Mouse (Mus musculus) hindbrain, postnatal 0 days (tissue): ENCODE data around the gene Tcirg1. TPM values are rescaled to one million over a fixed set of nuclear protein-coding genes. Genes with fewer than 3 reads are reported as not detected.

Experiments used
- ATAC-seq: fragments of 200-750 bp; cut with Nextera tagmentation; 2 replicates; pipeline ENCODE4 v1.8.0; 2017; ENCODE audit warnings: mild to moderate bottlenecking, moderate TSS enrichment, moderate library complexity
- DNase-seq: peaks from one replicate; pipeline ENCODE4 v3.0.0-alpha.2; 2015; ENCODE audit warnings: low spot score
- H3K27ac ChIP-seq: fragments of 300-500 bp; sonication (generic); 2 replicates; pipeline ENCODE4 v1.5.1; 2014; ENCODE audit warnings: mild to moderate bottlenecking
- H3K27me3 ChIP-seq: fragments of 300-500 bp; sonication (generic); 2 replicates; pipeline ENCODE4 v1.6.1; 2014; ENCODE audit warnings: low read length, mixed read lengths; ENCODE audit not compliant: insufficient read depth
- H3K36me3 ChIP-seq: fragments of 300-500 bp; sonication (generic); 2 replicates; pipeline ENCODE4 v1.6.1; 2014; ENCODE audit warnings: low read length, mixed read lengths; ENCODE audit not compliant: insufficient read depth
- H3K4me1 ChIP-seq: fragments of 300-500 bp; sonication (generic); 2 replicates; pipeline ENCODE4 v1.6.1; 2014; ENCODE audit warnings: antibody characterized with exemption, low read length, mixed read lengths; ENCODE audit not compliant: insufficient read depth
- H3K4me2 ChIP-seq: fragments of 300-500 bp; sonication (generic); 2 replicates; pipeline ENCODE4 v1.6.1; 2014; ENCODE audit warnings: low read depth, mild to moderate bottlenecking, low read length, moderate library complexity, mixed read lengths
- H3K4me3 ChIP-seq: fragments of 300-500 bp; sonication (generic); 2 replicates; pipeline ENCODE4 v1.5.1; 2014; ENCODE audit warnings: low read length
- H3K9ac ChIP-seq: fragments of 300-500 bp; sonication (generic); replicated peaks from 2 replicates; pipeline ENCODE4 v1.6.1; 2014; ENCODE audit warnings: mild to moderate bottlenecking, low read length, moderate library complexity, mixed read lengths
- H3K9me3 ChIP-seq: fragments of 300-500 bp; sonication (generic); 2 replicates; pipeline ENCODE4 v1.6.1; 2016; ENCODE audit warnings: low read length, mixed read lengths
- CTCF ChIP-seq: IDR thresholded peaks from 2 replicates; pipeline ENCODE4 v1.5.1; 2016; ENCODE audit warnings: antibody characterized with exemption, control low read depth, low read depth
- WGBS: fragments of 180-500 bp; shearing (Covaris S2); extraction: QIAGEN DNeasy Blood & Tissue Kit; methylation state at CpG from one replicate; pipeline ENCODE4 v1.1.7; 2014; 5-methylcytosine and 5-hydroxymethylcytosine counted together
- polyA plus RNA-seq: library from polyadenylated mRNA; unstranded; fragments of >200 nt; fragmentation: Nextera tagmentation; extraction: Ambion mirVana; gene quantifications from 2 replicates; pipeline ENCODE4 v1.2.1, GENCODE M21; 2015
- total RNA-seq: library from RNA; depleted of rRNA; stranded (reverse); fragments of >200 nt; gene quantifications from 2 replicates; pipeline ENCODE4 v1.2.3, GENCODE M21; 2014

Tcirg1 gene
- total and polyA plus RNA-seq, 2 experiments from 2014 or later, result 17.3 to 44.0 TPM

DNA sequence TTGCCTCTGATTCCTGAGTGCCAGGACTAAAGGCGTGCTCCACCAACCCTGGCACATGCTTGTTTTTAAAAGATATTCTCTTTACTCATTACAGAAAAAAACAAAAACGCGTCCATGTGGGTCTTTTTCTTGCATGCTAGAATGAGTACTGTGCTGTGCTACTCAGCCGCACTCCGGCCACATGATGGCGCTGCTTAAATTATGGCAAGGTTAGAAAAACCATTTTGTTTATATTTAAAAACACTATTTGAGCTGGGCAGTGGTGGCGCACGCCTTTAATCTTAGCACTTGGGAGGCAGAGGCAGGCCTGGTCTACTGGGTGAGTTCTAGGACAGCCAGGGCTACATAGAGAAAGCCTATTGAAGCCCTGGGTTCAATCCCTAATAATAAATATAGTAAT lies 16.8 kb downstream of the Tcirg1 start:
- H3K4me1 ChIP-seq, result no peaks in the 10 kb centered on the region
- DNase-seq (peak; percentile 49), ATAC-seq (no peak)
- no peaks in the 10 kb centered on the region for H3K9me3 ChIP-seq
- H3K4me2 ChIP-seq, result no peak overlapping the region
- no peaks in the 10 kb centered on the region for H3K27me3 ChIP-seq
- peaks cover 52% of the 10 kb centered on the region for H3K36me3 ChIP-seq
- H3K27ac ChIP-seq, result no peak overlapping the region
- no peak overlapping the region for H3K9ac ChIP-seq
- WGBS, result 83% methylated on average over 8 of the region's 8 CpGs
- H3K4me3 ChIP-seq, result no peak overlapping the region
- TF ChIP-seq CTCF, result peak; percentile 58

DNA sequence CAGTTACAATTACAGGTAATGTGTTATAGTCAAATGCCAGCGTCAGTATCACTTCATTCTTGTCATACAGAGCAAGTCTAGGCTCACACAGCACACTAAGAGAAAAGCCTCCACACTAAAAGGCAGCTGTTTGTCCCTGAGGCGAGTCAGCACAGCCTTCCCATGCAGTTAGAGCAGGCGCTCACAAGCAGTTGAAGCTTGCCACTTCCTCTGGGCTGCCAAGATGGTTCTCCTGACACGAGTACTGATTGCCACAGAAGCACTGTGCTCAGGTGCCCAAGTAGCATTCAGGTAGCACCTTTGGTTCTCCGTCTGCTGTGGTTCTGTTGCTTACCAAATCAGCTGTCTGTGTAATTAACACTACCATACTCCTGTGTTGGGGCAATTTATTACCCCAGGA lies 17.8 kb downstream of the Tcirg1 start:
- peaks cover 52% of the 10 kb centered on the region for H3K36me3 ChIP-seq
- H3K9me3 ChIP-seq, result no peaks in the 10 kb centered on the region
- H3K9ac ChIP-seq, result no peak overlapping the region
- DNase-seq, result no peak
- no peak overlapping the region for H3K4me2 ChIP-seq
- WGBS, result 87% methylated on average over 5 of the region's 5 CpGs
- H3K27ac ChIP-seq, result no peak overlapping the region
- no peaks in the 10 kb centered on the region for H3K27me3 ChIP-seq
- no peak overlapping the region for H3K4me3 ChIP-seq
- TF ChIP-seq CTCF, result no peak
- ATAC-seq, result no peak
- no peaks in the 10 kb centered on the region for H3K4me1 ChIP-seq

DNA sequence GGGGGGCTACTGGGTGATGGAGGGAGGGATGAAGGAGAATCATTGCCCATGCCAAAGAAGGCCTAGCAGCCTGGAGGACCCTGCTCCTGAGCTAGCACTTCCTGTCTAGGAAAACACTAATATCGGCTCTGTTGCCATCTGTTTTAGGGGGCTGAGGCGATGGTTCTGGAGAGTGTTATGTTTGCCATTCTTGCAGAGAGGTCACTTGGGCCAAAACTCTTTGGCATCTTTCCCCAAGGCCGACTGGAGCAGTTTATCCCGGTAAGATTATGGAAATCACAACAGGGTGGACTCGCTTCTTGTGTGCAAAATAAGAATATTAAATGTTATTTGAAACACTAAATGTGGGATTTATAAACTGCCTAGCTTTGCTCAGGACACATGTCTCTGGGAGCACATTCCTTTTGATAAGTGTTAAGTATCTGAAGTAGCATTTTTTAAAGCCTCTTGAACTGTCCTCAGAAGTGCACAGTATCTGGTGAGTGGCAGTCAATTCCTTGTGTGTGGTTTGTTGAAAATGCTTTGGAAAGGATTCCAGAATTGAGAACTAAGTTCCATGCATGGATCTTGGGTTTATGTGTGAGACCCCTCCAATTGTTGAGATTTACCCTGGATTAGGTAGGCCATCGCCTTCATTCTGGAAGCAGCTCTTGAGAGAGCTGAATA lies 22.5 kb downstream of the Tcirg1 start:
- Histone ChIP-seq H3K27ac (no peak overlapping the region), H3K4me2 (no peak overlapping the region), H3K27me3 (no peaks in the 10 kb centered on the region), H3K4me3 (no peak overlapping the region), H3K4me1 (no peaks in the 10 kb centered on the region), H3K36me3 (peaks cover 19% of the 10 kb centered on the region), H3K9me3 (no peaks in the 10 kb centered on the region), H3K9ac (no peak overlapping the region)
- 60% methylated on average over 6 of the region's 6 CpGs for WGBS
- no peak for ATAC-seq
- no peak for TF ChIP-seq CTCF
- DNase-seq, result no peak

DNA sequence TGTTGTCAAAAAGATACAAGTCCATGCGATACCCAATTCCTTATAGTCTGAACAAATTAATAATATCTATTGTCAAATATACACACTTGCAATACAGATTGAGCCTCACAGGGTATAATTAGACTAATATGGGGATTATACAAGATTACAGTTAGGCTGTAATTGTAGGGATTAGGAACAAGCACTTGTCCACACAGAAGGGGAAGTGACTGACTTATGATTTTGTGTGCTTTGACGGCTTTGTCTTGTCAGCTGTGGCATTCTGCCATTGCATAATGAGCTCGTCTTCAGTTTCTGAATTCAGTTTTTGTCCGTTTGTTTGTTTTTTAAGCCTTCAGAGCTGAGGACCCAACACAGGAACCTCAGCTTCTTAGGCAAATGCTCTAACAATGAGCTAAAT lies 24.7 kb downstream of the Tcirg1 start:
- Histone ChIP-seq H3K27me3 (no peaks in the 10 kb centered on the region), H3K9me3 (no peaks in the 10 kb centered on the region), H3K36me3 (peaks cover 8% of the 10 kb centered on the region), H3K27ac (no peak overlapping the region), H3K4me1 (no peaks in the 10 kb centered on the region), H3K4me3 (no peak overlapping the region), H3K4me2 (no peak overlapping the region), H3K9ac (no peak overlapping the region)
- DNase-seq, result no peak
- TF ChIP-seq CTCF, result no peak
- WGBS, result 61% methylated on average over 4 of the region's 4 CpGs
- ATAC-seq, result no peak

DNA sequence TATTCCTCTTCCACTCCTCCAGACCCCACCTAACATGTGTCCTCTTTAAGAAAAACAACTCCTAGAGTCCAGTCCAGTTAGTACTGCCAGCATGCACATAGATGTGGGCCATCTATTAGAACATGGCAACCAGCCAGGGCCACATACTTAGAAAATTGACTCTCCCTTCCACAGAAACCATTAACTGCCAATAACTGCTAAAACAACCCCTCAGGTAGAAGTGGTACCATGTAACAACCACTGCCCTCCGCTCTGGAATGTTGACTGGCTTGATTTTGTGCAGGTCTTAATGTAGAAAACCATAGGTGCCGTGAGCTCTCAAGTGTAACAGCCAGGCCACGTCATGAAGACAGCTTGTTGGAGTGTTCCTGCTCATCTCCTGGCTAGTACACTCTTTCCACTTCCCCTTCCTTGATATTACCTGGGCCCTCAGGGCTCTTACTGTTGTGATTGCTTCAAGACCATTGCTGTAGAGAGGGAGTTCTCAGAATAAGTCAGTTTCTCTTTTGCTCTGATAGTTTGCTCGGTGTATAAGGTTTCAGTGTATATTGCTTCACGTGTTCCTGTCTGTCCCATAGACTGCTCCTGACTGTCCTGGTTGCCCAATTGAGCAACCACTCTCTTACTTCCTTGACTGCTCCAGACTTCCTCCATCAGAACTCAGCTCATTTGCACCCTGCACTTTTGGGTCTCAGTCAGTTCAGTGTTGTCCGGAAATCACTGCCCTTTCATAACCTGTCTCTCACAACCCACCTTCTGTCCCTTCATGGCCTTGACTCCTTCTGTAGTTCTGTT lies 26.7 kb downstream of the Tcirg1 start:
- Histone ChIP-seq H3K9me3 (no peaks in the 10 kb centered on the region), H3K4me1 (no peaks in the 10 kb centered on the region), H3K4me2 (no peak overlapping the region), H3K36me3 (no peaks in the 10 kb centered on the region), H3K27ac (no peak overlapping the region), H3K27me3 (no peaks in the 10 kb centered on the region), H3K4me3 (no peak overlapping the region), H3K9ac (no peak overlapping the region)
- ATAC-seq, result no peak
- DNase-seq, result no peak
- no peak for TF ChIP-seq CTCF
- 90% methylated on average over 6 of the region's 6 CpGs for WGBS

DNA sequence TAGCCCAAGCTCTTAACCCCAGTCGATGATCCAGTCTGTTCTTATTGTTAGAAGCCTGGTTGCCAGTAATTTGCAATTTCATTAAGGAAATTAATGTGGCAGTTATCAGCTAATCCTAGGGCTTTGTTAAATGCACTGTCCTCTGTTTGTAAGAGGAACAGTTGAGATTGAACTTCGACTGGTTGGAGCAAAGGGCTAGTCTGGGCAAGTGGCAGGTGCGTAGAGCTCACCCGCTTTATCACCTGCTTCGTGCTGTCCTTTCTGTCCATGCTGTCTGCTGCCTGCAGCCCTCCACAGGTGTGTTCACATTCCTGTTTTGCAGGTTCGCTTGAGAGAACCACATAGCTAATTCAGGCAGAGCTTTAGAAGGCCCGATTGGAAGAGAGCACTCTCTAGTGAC lies 31.9 kb downstream of the Tcirg1 start:
- DNase-seq (no peak), ATAC-seq (no peak)
- no peak overlapping the region for H3K4me2 ChIP-seq
- no peak overlapping the region for H3K9ac ChIP-seq
- 85% methylated on average over 7 of the region's 7 CpGs for WGBS
- no peak for TF ChIP-seq CTCF
- H3K27ac ChIP-seq, result no peak overlapping the region
- H3K36me3 ChIP-seq, result no peaks in the 10 kb centered on the region
- H3K4me3 ChIP-seq, result no peak overlapping the region
- H3K4me1 ChIP-seq, result no peaks in the 10 kb centered on the region
- no peaks in the 10 kb centered on the region for H3K9me3 ChIP-seq
- H3K27me3 ChIP-seq, result no peaks in the 10 kb centered on the region

DNA sequence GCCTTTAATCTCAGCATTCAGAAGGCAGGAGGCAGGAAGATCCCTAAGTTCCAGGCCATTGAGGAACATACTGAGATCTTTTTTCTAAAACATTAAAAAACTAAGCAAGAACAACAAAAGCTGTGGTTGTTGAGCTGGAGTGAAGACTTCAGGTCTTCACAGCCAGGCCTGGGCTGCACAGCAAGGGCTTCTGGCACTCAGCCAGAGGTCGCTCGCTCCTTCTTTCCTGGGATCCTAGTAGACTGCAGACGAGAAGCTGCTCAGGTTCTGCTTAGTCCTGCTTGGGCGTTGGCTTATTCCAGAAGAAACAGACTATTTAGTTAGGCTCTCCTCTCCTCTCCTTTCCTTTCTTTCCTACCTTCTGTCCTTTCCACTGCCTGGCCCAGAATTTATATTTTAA lies 34.6 kb downstream of the Tcirg1 start:
- WGBS, result 42% methylated on average over 4 of the region's 4 CpGs
- H3K9me3 ChIP-seq, result no peaks in the 10 kb centered on the region
- H3K4me2 ChIP-seq, result no peak overlapping the region
- H3K36me3 ChIP-seq, result no peaks in the 10 kb centered on the region
- H3K27ac ChIP-seq, result no peak overlapping the region
- H3K4me1 ChIP-seq, result no peaks in the 10 kb centered on the region
- DNase-seq (peak; percentile 29), ATAC-seq (no peak)
- no peak overlapping the region for H3K9ac ChIP-seq
- H3K27me3 ChIP-seq, result no peaks in the 10 kb centered on the region
- no peak for TF ChIP-seq CTCF
- no peak overlapping the region for H3K4me3 ChIP-seq
